Mouse (Mus musculus): ENCODE measurements around the gene Sptbn1. TPM values are rescaled to one million over a fixed set of nuclear protein-coding genes. Genes with fewer than 3 reads are reported as not detected.

Sptbn1 gene
- polyA plus RNA-seq, 1 experiment from 2014 or later: 83.7 TPM

DNA sequence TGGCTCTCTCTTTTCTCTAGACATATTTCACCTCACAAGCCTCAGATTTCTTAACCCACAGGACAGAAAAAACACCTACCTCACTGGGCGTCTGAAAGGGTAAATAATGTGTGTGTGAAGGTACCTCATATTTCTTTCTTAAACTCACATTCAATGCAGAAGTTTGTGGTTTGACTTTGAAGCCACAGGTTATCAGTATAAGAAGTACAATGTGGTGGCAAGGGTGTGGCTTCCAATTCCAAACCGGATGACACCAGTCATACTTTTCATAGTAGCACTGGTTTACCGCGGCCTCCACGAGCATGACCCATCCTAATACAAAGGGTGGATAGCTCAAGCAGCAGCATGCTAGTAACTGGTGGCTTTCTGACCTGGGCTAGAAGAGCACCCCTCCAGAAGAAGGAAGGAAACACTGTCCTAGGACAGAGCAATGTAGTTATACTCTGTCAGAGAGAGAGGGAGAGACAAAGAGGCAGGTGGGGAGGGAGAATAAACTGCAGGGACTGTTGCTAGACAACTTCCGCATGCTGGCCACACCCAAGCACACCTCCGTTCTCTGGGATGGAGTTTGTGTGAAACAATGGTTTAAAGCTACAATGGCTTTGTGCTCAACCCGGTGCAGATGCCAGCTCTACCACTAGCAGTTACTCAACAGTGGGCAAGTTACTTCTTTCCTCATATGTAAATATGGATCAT, 85.1 kb downstream of the Sptbn1 start:
- ATAC-seq (ENCODE audit: insufficient number of reproducible peaks, insufficient read depth, low FRiP score, low TSS enrichment): no peak
- H3K36me3 ChIP-seq: no peaks in the 10 kb centered on the region
- WGBS: 92% methylated on average over 8 of the region's 8 CpGs
- no peak overlapping the region for H3K27ac ChIP-seq
- H3K9ac ChIP-seq: no peak overlapping the region
- H3K4me3 ChIP-seq: no peak overlapping the region
- peaks cover 20% of the 10 kb centered on the region; the same call in 1 of the 2 replicates for H3K4me1 ChIP-seq
- no peaks in the 10 kb centered on the region for H3K9me3 ChIP-seq
- no peaks in the 10 kb centered on the region for H3K27me3 ChIP-seq
- H3K4me2 ChIP-seq (replicated peaks): no peak overlapping the region

DNA sequence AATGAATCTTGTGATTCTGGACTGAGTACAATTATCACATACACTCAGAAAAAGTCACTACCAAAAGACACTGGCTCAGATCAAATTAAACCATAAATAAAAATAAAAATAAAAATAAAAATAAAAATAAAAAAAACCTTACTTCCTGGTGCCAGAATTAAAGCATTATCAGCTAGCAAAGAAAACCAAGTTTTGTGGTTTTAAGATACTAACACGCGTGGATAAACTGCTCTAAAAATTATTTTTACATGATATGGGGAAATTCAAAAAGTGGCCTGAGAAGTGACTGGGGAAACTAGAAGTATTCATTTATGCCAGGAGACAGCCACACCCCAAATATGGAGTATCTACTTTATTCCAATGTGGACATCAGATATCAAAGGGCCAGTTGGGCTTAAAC, 89.8 kb downstream of the Sptbn1 start:
- no peaks in the 10 kb centered on the region for H3K9me3 ChIP-seq
- no peaks in the 10 kb centered on the region for H3K36me3 ChIP-seq
- H3K27me3 ChIP-seq: no peaks in the 10 kb centered on the region
- no peak overlapping the region for H3K4me2 ChIP-seq (replicated peaks)
- H3K4me3 ChIP-seq: no peak overlapping the region
- 98% methylated on average over 2 of the region's 2 CpGs for WGBS
- H3K27ac ChIP-seq: no peak overlapping the region
- no peak for ATAC-seq (ENCODE audit: insufficient number of reproducible peaks, insufficient read depth, low FRiP score, low TSS enrichment)
- H3K9ac ChIP-seq: no peak overlapping the region
- H3K4me1 ChIP-seq: no peaks in the 10 kb centered on the region

DNA sequence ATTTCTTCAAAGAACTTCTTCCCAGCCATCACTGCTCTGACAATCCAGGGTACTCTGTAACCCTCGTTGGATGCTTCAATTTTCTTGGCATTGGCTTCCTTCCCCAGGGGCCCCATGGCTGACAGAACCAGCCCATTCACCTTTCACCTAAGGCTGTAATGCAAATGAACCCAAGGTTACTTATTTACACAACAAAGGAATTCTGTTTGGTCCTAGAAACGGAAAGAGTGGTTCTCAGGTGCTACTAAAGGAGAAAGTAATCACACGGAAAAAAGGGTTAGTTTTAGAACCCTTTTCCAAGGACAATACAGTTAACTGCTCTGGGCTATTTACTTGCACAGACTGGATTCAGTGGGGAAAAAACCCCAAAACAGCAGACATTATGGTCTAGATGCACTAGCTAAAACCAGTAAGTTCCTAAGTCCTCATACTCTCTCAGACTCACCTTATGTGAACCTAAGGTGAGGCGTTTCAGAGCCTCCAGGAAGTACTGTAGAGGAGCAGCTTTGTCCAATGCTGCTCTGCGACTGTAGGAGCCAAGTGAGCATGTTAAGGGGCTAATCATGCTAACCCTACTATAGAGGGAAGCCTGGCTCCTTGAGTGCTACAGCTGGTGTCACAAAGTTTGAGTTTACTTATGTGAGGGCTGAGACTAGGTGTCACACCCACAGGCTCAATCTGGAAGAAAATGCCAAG, 90.7 kb downstream of the Sptbn1 start:
- ATAC-seq (ENCODE audit: insufficient number of reproducible peaks, insufficient read depth, low FRiP score, low TSS enrichment): no peak
- no peaks in the 10 kb centered on the region for H3K27me3 ChIP-seq
- H3K4me2 ChIP-seq (replicated peaks): no peak overlapping the region
- H3K9ac ChIP-seq: no peak overlapping the region
- no peaks in the 10 kb centered on the region for H3K36me3 ChIP-seq
- no peaks in the 10 kb centered on the region for H3K4me1 ChIP-seq
- WGBS: 37% methylated on average over 5 of the region's 5 CpGs
- H3K4me3 ChIP-seq: no peak overlapping the region
- H3K27ac ChIP-seq: no peak overlapping the region
- H3K9me3 ChIP-seq: no peaks in the 10 kb centered on the region

DNA sequence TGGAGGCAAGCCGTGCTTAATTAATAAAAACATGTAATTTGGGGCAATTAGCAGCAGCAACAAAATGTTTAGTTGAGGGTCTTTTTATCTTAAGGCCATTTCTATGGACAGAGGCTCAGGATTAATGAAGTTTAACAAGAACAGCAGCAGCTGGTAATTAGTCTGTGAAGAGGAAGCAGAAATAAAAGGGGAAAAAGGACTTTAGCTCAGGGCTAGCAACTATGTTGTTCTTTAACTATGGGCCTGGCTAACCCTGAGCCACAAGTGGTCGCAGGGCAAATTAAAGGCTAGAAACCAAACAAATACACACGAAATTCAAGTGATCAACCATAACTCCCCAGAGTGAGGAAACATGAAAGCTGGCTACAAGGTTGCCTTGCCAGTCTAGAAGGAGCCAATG, 91.9 kb downstream of the Sptbn1 start:
- ATAC-seq (ENCODE audit: insufficient number of reproducible peaks, insufficient read depth, low FRiP score, low TSS enrichment): no peak
- 41% methylated on average over 3 of the region's 3 CpGs for WGBS
- Histone ChIP-seq H3K4me1 (no peaks in the 10 kb centered on the region), H3K4me2 (replicated peaks) (no peak overlapping the region), H3K27me3 (no peaks in the 10 kb centered on the region), H3K9me3 (no peaks in the 10 kb centered on the region), H3K27ac (no peak overlapping the region), H3K36me3 (no peaks in the 10 kb centered on the region), H3K9ac (no peak overlapping the region), H3K4me3 (no peak overlapping the region)

DNA sequence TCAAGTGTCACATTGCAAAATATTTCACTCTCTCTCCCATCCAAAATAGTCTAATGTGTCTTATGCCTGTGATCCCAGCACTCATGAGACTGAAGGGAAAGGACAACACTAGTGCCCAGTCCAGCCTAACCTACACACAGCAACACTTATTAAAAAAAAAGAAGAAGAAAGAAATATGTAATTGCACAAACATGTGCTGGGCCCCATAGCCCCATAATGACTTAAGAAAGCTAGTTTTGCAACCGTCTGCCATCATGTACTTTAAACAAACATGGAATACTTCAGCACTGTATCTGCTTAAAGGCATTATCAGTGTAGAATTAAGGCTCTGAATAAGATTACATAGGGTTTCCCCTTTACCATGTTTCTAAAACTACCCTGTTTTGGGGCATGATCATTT, 92.4 kb downstream of the Sptbn1 start:
- no peak overlapping the region for H3K27ac ChIP-seq
- 75% methylated on average over 1 of the region's 1 CpGs for WGBS
- no peak for ATAC-seq (ENCODE audit: insufficient number of reproducible peaks, insufficient read depth, low FRiP score, low TSS enrichment)

DNA sequence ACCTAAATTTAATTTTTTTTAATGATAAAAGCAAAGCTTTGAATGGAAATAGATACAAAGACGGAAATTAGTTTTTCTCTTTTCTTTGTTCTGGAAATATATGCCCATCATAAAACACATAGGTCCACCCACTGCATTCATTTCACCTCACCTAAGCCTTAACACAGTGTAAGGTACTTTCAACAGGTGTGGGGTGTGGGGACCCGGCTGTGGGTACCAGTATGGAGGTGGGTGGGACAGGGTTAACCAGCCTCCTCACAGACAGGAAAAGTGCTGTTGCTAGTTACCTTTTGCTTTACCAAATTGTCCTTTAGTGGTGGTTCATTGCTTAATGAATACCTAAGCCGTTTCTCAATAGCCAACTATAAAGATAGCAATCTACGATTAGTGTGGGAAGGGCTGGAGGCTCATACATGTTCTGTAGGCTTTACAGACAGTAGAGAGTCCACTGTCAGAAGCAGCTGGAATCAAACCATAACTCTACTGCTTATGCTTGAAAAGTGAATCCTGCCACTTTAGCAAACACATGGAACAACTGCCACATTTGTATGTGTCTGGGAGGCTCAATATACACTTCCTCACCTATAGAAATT, 96.3 kb downstream of the Sptbn1 start:
- no peaks in the 10 kb centered on the region for H3K36me3 ChIP-seq
- H3K9me3 ChIP-seq: no peaks in the 10 kb centered on the region
- no peaks in the 10 kb centered on the region for H3K27me3 ChIP-seq
- H3K4me3 ChIP-seq: no peak overlapping the region
- 0 out of 2 replicates have a peak, but pooled peaks cover under 1% of the 10 kb centered on the region for H3K4me1 ChIP-seq
- H3K27ac ChIP-seq: no peak overlapping the region
- no peak overlapping the region for H3K9ac ChIP-seq
- ATAC-seq (ENCODE audit: insufficient number of reproducible peaks, insufficient read depth, low FRiP score, low TSS enrichment): no peak
- WGBS: 93% methylated on average over 4 of the region's 4 CpGs
- H3K4me2 ChIP-seq (replicated peaks): no peak overlapping the region

More for the DNA sequence above, 92.4 kb downstream of the Sptbn1 start:
- H3K27me3 ChIP-seq: no peaks in the 10 kb centered on the region
- no peak overlapping the region for H3K4me3 ChIP-seq
- H3K9me3 ChIP-seq: no peaks in the 10 kb centered on the region
- no peak overlapping the region for H3K9ac ChIP-seq
- H3K4me2 ChIP-seq (replicated peaks): no peak overlapping the region
- no peaks in the 10 kb centered on the region for H3K36me3 ChIP-seq
- no peaks in the 10 kb centered on the region for H3K4me1 ChIP-seq

DNA sequence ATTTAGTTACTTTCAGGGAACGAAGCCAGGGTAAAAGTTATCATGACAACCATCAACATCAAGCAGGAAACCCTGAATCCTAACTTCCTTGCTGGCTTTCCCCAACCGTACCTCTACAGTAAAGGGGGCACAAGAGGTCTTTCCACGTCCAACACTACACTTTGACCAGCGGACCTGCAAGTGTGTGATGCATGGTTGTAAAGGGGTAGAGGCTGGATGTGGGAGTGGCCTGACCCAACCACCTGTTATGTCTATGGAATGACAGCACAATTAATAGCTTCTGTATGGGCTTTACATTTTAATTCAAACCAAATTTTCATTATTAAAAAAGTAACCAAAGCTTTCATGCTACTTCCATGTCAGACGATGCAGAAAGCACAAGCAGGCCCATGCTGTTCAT, 96.8 kb downstream of the Sptbn1 start:
- Histone ChIP-seq H3K4me3 (no peak overlapping the region), H3K4me1 (peaks cover 5% of the 10 kb centered on the region; the same call in 1 of the 2 replicates)
- 85% methylated on average over 5 of the region's 5 CpGs for WGBS

DNA sequence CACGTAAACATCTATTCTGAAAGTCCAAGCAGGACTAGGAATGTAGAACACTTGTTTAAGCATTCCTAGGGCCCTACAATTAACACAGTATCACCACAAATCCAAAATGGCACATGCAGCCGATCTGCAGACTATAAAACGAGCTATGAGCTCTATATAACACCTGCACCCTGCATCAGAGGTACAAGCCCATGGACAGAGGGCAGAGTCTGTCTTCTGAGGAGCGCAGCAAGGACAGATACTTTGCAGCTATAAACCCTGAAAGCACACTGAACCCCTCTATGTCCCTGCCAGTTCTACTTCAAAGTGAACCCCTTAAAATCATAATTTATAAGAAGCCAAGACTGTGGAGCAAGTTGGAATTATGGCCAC, 101.4 kb downstream of the Sptbn1 start:
- Histone ChIP-seq H3K9ac (no peak overlapping the region), H3K4me3 (no peak overlapping the region), H3K36me3 (no peaks in the 10 kb centered on the region), H3K9me3 (no peaks in the 10 kb centered on the region), H3K27me3 (no peaks in the 10 kb centered on the region), H3K4me1 (peaks cover 9% of the 10 kb centered on the region; the same call in 1 of the 2 replicates), H3K27ac (0 out of 2 replicates have a peak overlapping the region, but pooled peaks have one; percentile 41), H3K4me2 (replicated peaks) (no peak overlapping the region)
- WGBS: 80% methylated on average over 4 of the region's 4 CpGs
- ATAC-seq (ENCODE audit: insufficient number of reproducible peaks, insufficient read depth, low FRiP score, low TSS enrichment): no peak

More for the DNA sequence above, 96.8 kb downstream of the Sptbn1 start:
- Histone ChIP-seq H3K9me3 (no peaks in the 10 kb centered on the region), H3K36me3 (no peaks in the 10 kb centered on the region), H3K9ac (no peak overlapping the region), H3K27me3 (no peaks in the 10 kb centered on the region), H3K4me2 (replicated peaks) (no peak overlapping the region), H3K27ac (no peak overlapping the region)
- ATAC-seq (ENCODE audit: insufficient number of reproducible peaks, insufficient read depth, low FRiP score, low TSS enrichment): no peak

DNA sequence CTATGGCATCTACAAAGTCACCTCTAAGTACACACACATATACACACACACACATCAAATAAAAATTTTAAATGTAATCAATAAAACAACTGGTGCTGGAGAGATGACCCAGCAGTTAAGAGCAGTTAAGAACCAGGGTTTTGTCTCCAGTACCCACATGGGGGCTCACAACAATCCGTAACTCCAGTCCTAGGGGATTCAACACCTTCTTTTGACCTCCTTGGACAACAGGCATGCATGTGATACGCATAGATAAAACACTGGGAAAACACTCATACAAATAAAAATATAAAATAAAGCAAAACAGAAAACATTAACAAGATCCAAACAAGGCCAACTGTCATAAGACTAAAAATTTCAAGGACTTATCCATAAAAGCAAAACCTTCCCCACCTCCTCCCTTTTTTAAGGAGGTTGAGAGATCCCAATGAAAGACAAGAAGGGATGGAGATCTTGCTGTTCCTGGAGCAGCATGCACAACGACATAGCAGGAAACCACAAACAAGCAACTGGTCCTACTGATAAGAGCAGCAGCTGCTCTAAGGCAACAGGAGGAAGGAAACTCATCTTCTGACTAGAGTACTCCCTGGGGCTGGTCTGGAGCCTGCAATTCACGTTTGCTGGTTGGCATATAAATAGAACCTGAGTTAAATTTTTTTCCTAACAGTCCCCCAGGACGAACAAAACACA, 102.0 kb downstream of the Sptbn1 start:
- Histone ChIP-seq H3K9me3 (no peaks in the 10 kb centered on the region), H3K27ac (no peak overlapping the region), H3K4me3 (no peak overlapping the region), H3K4me2 (replicated peaks) (no peak overlapping the region), H3K9ac (no peak overlapping the region), H3K4me1 (peaks cover 9% of the 10 kb centered on the region; the same call in 1 of the 2 replicates), H3K36me3 (no peaks in the 10 kb centered on the region), H3K27me3 (no peaks in the 10 kb centered on the region)
- 60% methylated on average over 5 of the region's 5 CpGs for WGBS
- ATAC-seq (ENCODE audit: insufficient number of reproducible peaks, insufficient read depth, low FRiP score, low TSS enrichment): no peak

DNA sequence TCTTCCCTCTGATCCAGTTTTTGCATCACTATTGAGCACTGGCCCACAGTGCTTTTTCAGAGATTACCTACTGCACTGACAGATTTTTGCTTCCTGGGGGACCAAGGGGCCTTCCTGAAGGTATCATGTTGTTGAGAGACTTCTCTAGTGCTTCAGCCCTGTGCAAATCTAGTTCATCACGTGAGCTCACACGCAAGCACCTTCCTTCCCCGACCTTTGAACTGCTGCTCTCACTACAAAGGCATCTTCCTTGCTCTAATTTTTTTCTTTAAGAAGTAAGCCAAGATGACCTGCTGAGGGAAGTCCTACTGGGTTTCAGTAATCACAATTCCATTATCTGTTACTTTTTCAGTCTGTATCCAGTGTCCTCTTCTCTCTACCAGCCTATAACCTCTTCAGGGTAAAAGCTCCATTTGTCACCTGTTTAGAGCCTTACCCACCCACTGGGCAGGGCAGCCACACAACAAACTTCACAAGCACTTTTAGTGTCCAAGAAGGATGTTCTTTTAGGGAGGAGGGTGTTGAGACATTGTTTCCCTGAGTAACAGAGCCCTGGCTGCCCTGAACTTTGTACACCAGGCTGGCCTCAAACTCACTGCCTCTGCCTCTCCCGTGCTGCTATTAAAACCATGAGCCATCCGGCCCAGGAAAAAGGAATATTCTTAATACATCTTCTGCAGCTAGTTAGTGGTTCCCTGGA, 103.3 kb downstream of the Sptbn1 start:
- Histone ChIP-seq H3K9me3 (no peaks in the 10 kb centered on the region), H3K4me2 (replicated peaks) (no peak overlapping the region), H3K36me3 (no peaks in the 10 kb centered on the region), H3K27ac (no peak overlapping the region), H3K4me1 (peaks cover 9% of the 10 kb centered on the region; the same call in 1 of the 2 replicates), H3K9ac (no peak overlapping the region), H3K27me3 (no peaks in the 10 kb centered on the region), H3K4me3 (no peak overlapping the region)
- 66% methylated on average over 5 of the region's 5 CpGs for WGBS
- no peak for ATAC-seq (ENCODE audit: insufficient number of reproducible peaks, insufficient read depth, low FRiP score, low TSS enrichment)

DNA sequence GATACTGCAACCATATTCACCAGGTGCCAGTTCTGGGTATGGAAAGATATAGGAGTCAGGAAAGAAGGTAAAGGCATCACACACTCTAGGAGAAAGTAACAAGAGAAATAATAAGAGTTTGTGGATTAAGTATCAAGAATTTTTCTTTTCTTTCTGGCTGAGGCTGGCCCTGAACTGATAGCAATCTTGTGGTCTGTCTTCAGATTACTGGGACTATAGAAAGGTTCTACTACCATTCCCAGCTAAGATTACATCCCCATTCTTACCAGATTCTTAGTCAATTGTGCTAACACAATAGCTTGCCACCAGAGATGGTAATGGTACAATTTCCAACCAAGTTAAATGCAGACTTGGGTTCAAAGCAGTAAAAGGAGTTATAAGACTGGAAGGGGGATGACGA, 104.1 kb downstream of the Sptbn1 start:
- no peak overlapping the region for H3K4me2 ChIP-seq (replicated peaks)
- no peak overlapping the region for H3K4me3 ChIP-seq
- WGBS: 85% methylated on average over 1 of the region's 1 CpGs
- no peaks in the 10 kb centered on the region for H3K9me3 ChIP-seq
- peaks cover 9% of the 10 kb centered on the region; the same call in 1 of the 2 replicates for H3K4me1 ChIP-seq
- ATAC-seq (ENCODE audit: insufficient number of reproducible peaks, insufficient read depth, low FRiP score, low TSS enrichment): no peak
- H3K27me3 ChIP-seq: no peaks in the 10 kb centered on the region
- no peak overlapping the region for H3K9ac ChIP-seq
- H3K27ac ChIP-seq: no peak overlapping the region
- 0 out of 2 replicates have a peak, but pooled peaks cover 1% of the 10 kb centered on the region for H3K36me3 ChIP-seq
